Mouse (Mus musculus) lung, adult 2 months (tissue): ENCODE measurements at regions not wholly inside any gene's neighbourhood (a gene's known extent, or its start where the extent isn't known, plus 50 kb on each side); places are given as distances from the start of the nearest gene placed in this dataset.

Experiments
- CTCF ChIP-seq: fragments of 200-500 bp; IDR thresholded peaks from 2 replicates; pipeline ENCODE4 v1.5.1; 2011; ENCODE audit warnings: mild to moderate bottlenecking, low read length, control low read depth; ENCODE audit not compliant: insufficient read depth
- POLR2A ChIP-seq: fragments of 200-500 bp; IDR thresholded peaks from 2 replicates; pipeline ENCODE4 v1.6.1; 2011; ENCODE audit warnings: low read depth, mild to moderate bottlenecking, control low read depth, low read length, borderline replicate concordance; ENCODE audit errors: extremely low read depth

GRCm38 (mm10) chr15:38415091-38415486, 989.7 kb downstream of the 4930447A16Rik start:
- TF ChIP-seq CTCF (no peak), POLR2A (no peak)
